8 mouse cellular contexts compared by ENCODE assay signal in genomic region chr13:21750159-21751017, GRCm38 (mm10). TPM values are rescaled to one million over a fixed set of nuclear protein-coding genes. Genes with fewer than 3 reads are reported as not detected.
A peak's percentile ranks its signal among the peaks of the same experiment; 100 is the strongest.
DNase-seq lines count a peak whose midpoint lies in the region; ATAC-seq and TF ChIP-seq lines count a peak whose summit lies in the region.
"Not testable (repeated sequence)": the region's sequence is repeated elsewhere in the genome, so short reads cannot be mapped to it uniquely, and the experiment has no call there.

Gene Hist1h4k (minus strand): TSS chr13:21750505.

- under 1% methylated on average over 50 of the region's 56 CpGs for WGBS in cerebellum, adult 2 months
- WGBS in lung, adult 2 months: under 1% methylated on average over 40 of the region's 56 CpGs
- WGBS in neural tube, embryonic 15.5 days: 0% methylated on average over 42 of the region's 56 CpGs

- H3K9me3 ChIP-seq in MEL (replicated peaks; ENCODE audit: insufficient read depth, low read length); neural tube, embryonic 15.5 days (replicated peaks): not testable (repeated sequence)

- H3K27me3 ChIP-seq in MEL (ENCODE audit: control insufficient read depth in 1 of 2, insufficient read depth in 2 of 2, low read length in 2 of 2); cerebellum, adult 2 months (ENCODE audit: control insufficient read depth, insufficient read depth, low read length); neural tube, embryonic 15.5 days (replicated peaks): not testable (repeated sequence)

- not testable (repeated sequence) for H3K79me2 ChIP-seq in MEL (ENCODE audit: control insufficient read depth, insufficient read depth, low read length, poor library complexity)

- TF ChIP-seq CTCF in MEL (IDR thresholded peaks at IDR 0.05 in 2 of 3, conservative IDR thresholded peaks at IDR 0.05 in 1 of 3; ENCODE audit: control insufficient read depth in 1 of 3, insufficient read depth in 1 of 3, low read depth in 2 of 3, low read length in 3 of 3, poor library complexity in 1 of 3, severe bottlenecking in 1 of 3); cerebellum, adult 2 months (IDR thresholded peaks at IDR 0.05; ENCODE audit: borderline replicate concordance, insufficient read depth, low read depth, low read length); layer of hippocampus, adult 2 months (conservative IDR thresholded peaks at IDR 0.05); lung, adult 2 months (IDR thresholded peaks at IDR 0.05; ENCODE audit: insufficient read depth, low read length): not testable (repeated sequence)

- peak within 1 kb of the TSS; percentile 6 to 59 for H3K4me3 ChIP-seq in MEL (ENCODE audit: control insufficient read depth in 1 of 2, insufficient read depth in 1 of 2, low read depth in 2 of 2, low read length in 2 of 2)
- H3K4me3 ChIP-seq in cerebellum, adult 2 months (replicated peaks; ENCODE audit: insufficient read depth, low read depth, low read length): peak within 1 kb of the TSS; percentile 59
- peak within 1 kb of the TSS; percentile 68 for H3K4me3 ChIP-seq in layer of hippocampus, adult 2 months
- H3K4me3 ChIP-seq in lung, adult 2 months (replicated peaks; ENCODE audit: extremely low read depth, low read depth, low read length): peak within 1 kb of the TSS; percentile 48
- H3K4me3 ChIP-seq in neural tube, embryonic 15.5 days (replicated peaks): peak within 1 kb of the TSS; percentile 48

- peak; percentile 94 for DNase-seq in MEL (ENCODE audit: low read depth, low spot score)
- peak; percentile 95 for DNase-seq in cerebellum, adult 2 months
- DNase-seq in forelimb bud, embryonic 11.5 days (ENCODE audit: low read depth, low spot score): peak; percentile 93
- DNase-seq in heart, postnatal 4 days: peak; percentile 92
- DNase-seq in layer of hippocampus, adult 2 months (ENCODE audit: low spot score in 2 of 2): peak; percentile 91 to 94
- peak; percentile 81 for DNase-seq in lung, adult 2 months
- DNase-seq in testis, postnatal 14 days (ENCODE audit: low spot score): peak; percentile 98

- TF ChIP-seq EP300 in MEL (IDR thresholded peaks at IDR 0.05; ENCODE audit: low read depth in 1 of 2, low read length in 2 of 2): not testable (repeated sequence)

- peak within 1 kb of the TSS; percentile 71 for H3K4me2 ChIP-seq in neural tube, embryonic 15.5 days

- peak within 1 kb of the TSS; percentile 80 for H3K9ac ChIP-seq in MEL (ENCODE audit: control insufficient read depth, low read depth, low read length, poor library complexity, severe bottlenecking)
- peak within 1 kb of the TSS; percentile 55 for H3K9ac ChIP-seq in neural tube, embryonic 15.5 days (replicated peaks)

- peak; percentile 90 for ATAC-seq in neural tube, embryonic 15.5 days (ENCODE audit: low FRiP score)

- peak within 1 kb of the TSS; percentile 98 for H3K27ac ChIP-seq in MEL (ENCODE audit: control insufficient read depth, low read depth, low read length)
- H3K27ac ChIP-seq in cerebellum, adult 2 months (ENCODE audit: insufficient read depth, low read length): peak within 1 kb of the TSS; percentile 41; the same call in 1 of the 2 replicates
- H3K27ac ChIP-seq in layer of hippocampus, adult 2 months: peak within 1 kb of the TSS; percentile 57
- peak within 1 kb of the TSS; percentile 89 for H3K27ac ChIP-seq in neural tube, embryonic 15.5 days (replicated peaks)

- not testable (repeated sequence) for TF ChIP-seq RAD21 in MEL (IDR thresholded peaks at IDR 0.05; ENCODE audit: low read depth, low read length)

- peaks cover 2 to 21% of the 10 kb centered on the region in 2 experiments; a peak in 3 of 4 replicates for H3K4me1 ChIP-seq in MEL (ENCODE audit: control insufficient read depth in 1 of 2, insufficient read depth in 2 of 2, low read length in 2 of 2)
- not testable (repeated sequence) for H3K4me1 ChIP-seq in cerebellum, adult 2 months (ENCODE audit: control insufficient read depth, insufficient read depth, low read length); lung, adult 2 months (ENCODE audit: control insufficient read depth, insufficient read depth, low read length)
- peaks cover 28% of the 10 kb centered on the region for H3K4me1 ChIP-seq in neural tube, embryonic 15.5 days

- peaks cover 0 to 30% of the 10 kb centered on the region in 2 experiments; a peak in 2 of 4 replicates for H3K36me3 ChIP-seq in MEL (ENCODE audit: control insufficient read depth in 1 of 2, insufficient read depth in 2 of 2, low read length in 2 of 2)
- not testable (repeated sequence) for H3K36me3 ChIP-seq in neural tube, embryonic 15.5 days

- TF ChIP-seq POLR2A in MEL (IDR thresholded peaks at IDR 0.05; ENCODE audit: control insufficient read depth in 1 of 2, insufficient read depth in 1 of 2, low read depth in 1 of 2, low read length in 2 of 2, poor library complexity in 1 of 2): peak; percentile 96 to 97
- TF ChIP-seq POLR2A in cerebellum, adult 2 months (IDR thresholded peaks at IDR 0.05; ENCODE audit: borderline replicate concordance, insufficient read depth, low read length): peak; percentile 89; the same call in 1 of the 2 replicates
- peak; percentile 79; the same call in 1 of the 2 replicates for TF ChIP-seq POLR2A in lung, adult 2 months (IDR thresholded peaks at IDR 0.05; ENCODE audit: borderline replicate concordance, extremely low read depth, low read depth, low read length)

TF ChIP-seq in MEL, 35 proteins besides CTCF, POLR2A, EP300 and RAD21:
- TF ChIP-seq TBP (IDR thresholded peaks at IDR 0.05; ENCODE audit: low read depth, low read length): peak; percentile 98
- TF ChIP-seq POLR2AphosphoS5 (IDR thresholded peaks at IDR 0.05; ENCODE audit: borderline replicate concordance, low read depth, low read length): peak; percentile 91; the same call in 1 of the 2 replicates

RNA-seq across cellular contexts. Expression of gene Hist1h4k, which starts in this region (rescaled TPM):
- total RNA-seq in MEL (2012; rRNA removed): 3,283 and 3,531 TPM in 2 replicates
- 10 to 100 TPM in 1 of 2 experiments, not detected in 1; 19.1 TPM for polyA plus RNA-seq in MEL (2012; ENCODE audit: insufficient read depth in 1 of 2, insufficient read length in 2 of 2, low read depth in 1 of 2, low replicate concordance in 2 of 2, missing spikeins in 1 of 2)
- polyA plus RNA-seq in cerebellum, adult 2 months (2012; rRNA removed): 16.9 and 17.5 TPM in 2 replicates
- 1,000 to 10,000 TPM in 1 of 2 experiments, 100 to 1,000 TPM in 1; 995 to 1,039 TPM for total RNA-seq in heart, postnatal 4 days (2021)
- 100 to 1,000 TPM; 269 to 298 TPM for total RNA-seq in layer of hippocampus, adult 2 months (2021)
- polyA plus RNA-seq in lung, adult 2 months (2012; rRNA removed): 5.6 and 9.7 TPM in 2 replicates
- 2.2 and 2.7 TPM in 2 replicates for polyA plus RNA-seq in neural tube, embryonic 15.5 days (2015; fragmentation: Nextera tagmentation; extraction: Ambion mirVana)

Comparison
In these comparisons a context has a peak if more than half of its experiments do, and no peak if none do; other contexts are left out.
1. Peak in every context shown above with its lines: DNase-seq, ATAC-seq, H3K4me3 ChIP-seq and H3K27ac ChIP-seq.
2. H3K27ac ChIP-seq: peak in every context shown above with its lines; median percentile 98 in MEL; 89 in neural tube, embryonic 15.5 days; 57 in layer of hippocampus, adult 2 months; 41 in cerebellum, adult 2 months.